Mouse (Mus musculus) C2C12 (cell line): ENCODE results near the gene Foxp1. TPM values are rescaled to one million over a fixed set of nuclear protein-coding genes. Genes with fewer than 3 reads are reported as not detected.

Source experiments
- H3K27me3 ChIP-seq: one replicate; pipeline ENCODE4 v1.6.1; 2011; ENCODE audit not compliant: control insufficient read depth, insufficient read depth, insufficient read length
- H3K36me3 ChIP-seq: one replicate; pipeline ENCODE4 v1.6.1; 2011; ENCODE audit not compliant: control insufficient read depth, insufficient read depth
- H3K4me3 ChIP-seq: one replicate; pipeline ENCODE4 v1.5.1; 2011; ENCODE audit warnings: mild to moderate bottlenecking, control low read depth; ENCODE audit not compliant: poor library complexity, insufficient read depth, severe bottlenecking
- H3K79me2 ChIP-seq: one replicate; pipeline ENCODE4 v1.6.1; 2011; ENCODE audit not compliant: control insufficient read depth, insufficient read depth
- H3K79me3 ChIP-seq: one replicate; pipeline ENCODE4 v1.6.1; 2011; ENCODE audit warnings: low read depth, control low read depth
- H3ac ChIP-seq: one replicate; pipeline ENCODE3; 2011; ENCODE audit warnings: low read depth; ENCODE audit not compliant: control insufficient read depth, insufficient read length
- CEBPB ChIP-seq: IDR thresholded peaks from one replicate; pipeline ENCODE4 v1.6.1; 2011; ENCODE audit warnings: low read depth, mild to moderate bottlenecking, control low read depth, moderate library complexity
- CTCF ChIP-seq: IDR thresholded peaks from one replicate; pipeline ENCODE4 v1.5.1; 2011; ENCODE audit not compliant: control insufficient read depth, insufficient read depth, insufficient read length
- FOSL1 ChIP-seq: IDR thresholded peaks from one replicate; pipeline ENCODE4 v1.8.0; 2011; ENCODE audit warnings: mild to moderate bottlenecking, low read length; ENCODE audit not compliant: poor library complexity, insufficient read depth, severe bottlenecking
- MAX ChIP-seq: IDR thresholded peaks from one replicate; pipeline ENCODE4 v1.6.1; 2011; ENCODE audit warnings: mild to moderate bottlenecking, control low read depth
- MYOD1 ChIP-seq: IDR thresholded peaks from one replicate; pipeline ENCODE4 v1.6.1; 2011; ENCODE audit warnings: low read depth; ENCODE audit not compliant: control insufficient read depth, insufficient read length
- MYOG ChIP-seq: IDR thresholded peaks from one replicate; pipeline ENCODE4 v1.6.1; 2011; ENCODE audit not compliant: control insufficient read depth, insufficient read length; ENCODE audit errors: extremely low read depth
- USF1 ChIP-seq: IDR thresholded peaks from one replicate; pipeline ENCODE4 v1.6.1; 2011; ENCODE audit warnings: low read depth, mild to moderate bottlenecking, control low read depth, moderate library complexity
- polyA plus RNA-seq: library from polyadenylated mRNA; unstranded; fragments of >200 nt; fragmentation: generic; extraction: Trizol; gene quantifications from one replicate; pipeline ENCODE4 v1.2.1, GENCODE M21; 2012; ENCODE audit warnings: missing spikeins

Foxp1 gene
- polyA plus RNA-seq, 1 experiment: 25.9 TPM

DNA sequence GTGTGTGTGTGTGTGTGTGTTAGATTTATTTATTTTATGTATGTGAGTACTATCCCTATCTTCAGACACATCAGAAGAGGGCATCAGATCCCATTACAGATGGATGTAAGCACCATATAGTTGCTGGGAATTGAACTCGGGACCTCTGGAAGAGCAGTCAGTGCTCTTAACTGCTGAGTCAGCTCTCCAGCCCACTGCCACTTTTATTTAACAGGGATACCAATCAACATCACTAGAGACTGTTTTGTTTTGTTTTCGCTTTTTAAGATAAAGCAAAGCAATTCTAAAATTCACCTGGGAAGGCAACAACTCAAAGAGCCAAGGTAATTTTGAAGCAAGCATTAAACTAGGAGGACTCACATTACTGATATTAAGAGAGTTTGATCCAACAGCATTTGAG lies 23.9 kb upstream of the Foxp1 start:
- Histone ChIP-seq H3K79me2 (no peaks in the 10 kb centered on the region), H3ac (no peak overlapping the region), H3K27me3 (no peaks in the 10 kb centered on the region), H3K79me3 (no peaks in the 10 kb centered on the region), H3K36me3 (no peaks in the 10 kb centered on the region), H3K4me3 (no peak overlapping the region)
- TF ChIP-seq CTCF: no peak
- no peak for TF ChIP-seq CEBPB
- no peak for TF ChIP-seq MYOG
- no peak for TF ChIP-seq MYOD1
- TF ChIP-seq FOSL1: no peak
- TF ChIP-seq USF1: no peak
- TF ChIP-seq MAX: no peak

DNA sequence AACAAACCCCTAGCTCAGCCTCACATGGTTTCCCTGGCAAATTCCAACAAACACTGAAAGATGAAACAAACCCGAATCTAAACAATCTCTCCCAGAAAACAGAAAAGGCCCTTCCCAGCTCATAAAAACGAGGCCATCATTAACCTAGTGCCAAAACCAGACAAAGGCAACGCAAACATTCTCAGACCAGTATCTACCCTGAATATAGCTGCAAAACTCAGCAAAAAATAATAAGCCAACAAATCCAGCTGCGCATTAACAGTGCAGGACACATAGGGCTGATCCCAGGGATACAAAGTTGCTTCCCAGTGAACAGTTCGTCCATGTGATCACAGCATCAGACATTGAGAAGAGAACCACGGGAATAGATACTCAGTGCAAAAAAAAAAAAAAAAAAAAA lies 22.9 kb upstream of the Foxp1 start:
- Histone ChIP-seq H3K79me3 (no peaks in the 10 kb centered on the region), H3K79me2 (no peaks in the 10 kb centered on the region), H3K36me3 (no peaks in the 10 kb centered on the region), H3K4me3 (no peak overlapping the region), H3ac (no peak overlapping the region), H3K27me3 (no peaks in the 10 kb centered on the region)
- TF ChIP-seq CEBPB: no peak
- no peak for TF ChIP-seq USF1
- TF ChIP-seq FOSL1: no peak
- no peak for TF ChIP-seq MYOG
- no peak for TF ChIP-seq CTCF
- TF ChIP-seq MYOD1: no peak
- TF ChIP-seq MAX: no peak

DNA sequence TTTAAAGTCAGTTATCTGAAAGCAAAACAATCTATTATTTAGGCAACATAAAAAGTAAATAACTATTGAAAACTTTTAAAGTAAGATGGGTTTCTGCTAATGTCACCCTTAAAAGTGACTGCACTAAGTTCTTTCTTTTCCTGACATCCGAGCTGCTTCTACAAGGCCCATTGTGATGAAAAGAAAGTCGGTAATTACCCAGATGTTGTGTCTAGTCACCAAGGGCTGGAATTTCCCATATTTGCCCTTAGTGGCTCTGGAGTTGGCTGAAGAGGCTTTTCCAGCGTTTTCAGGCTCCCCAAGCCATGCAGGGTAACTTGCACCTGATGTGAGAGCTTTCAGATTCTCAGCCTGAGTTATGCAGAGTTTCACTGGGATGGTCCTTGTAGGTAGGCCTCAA lies 18.6 kb upstream of the Foxp1 start:
- H3ac ChIP-seq: no peak overlapping the region
- no peak overlapping the region for H3K4me3 ChIP-seq
- no peaks in the 10 kb centered on the region for H3K79me2 ChIP-seq
- no peaks in the 10 kb centered on the region for H3K79me3 ChIP-seq
- H3K27me3 ChIP-seq: no peaks in the 10 kb centered on the region
- TF ChIP-seq CTCF (no peak), MAX (no peak), MYOG (no peak), MYOD1 (no peak), CEBPB (no peak), FOSL1 (no peak), USF1 (no peak)
- no peaks in the 10 kb centered on the region for H3K36me3 ChIP-seq

DNA sequence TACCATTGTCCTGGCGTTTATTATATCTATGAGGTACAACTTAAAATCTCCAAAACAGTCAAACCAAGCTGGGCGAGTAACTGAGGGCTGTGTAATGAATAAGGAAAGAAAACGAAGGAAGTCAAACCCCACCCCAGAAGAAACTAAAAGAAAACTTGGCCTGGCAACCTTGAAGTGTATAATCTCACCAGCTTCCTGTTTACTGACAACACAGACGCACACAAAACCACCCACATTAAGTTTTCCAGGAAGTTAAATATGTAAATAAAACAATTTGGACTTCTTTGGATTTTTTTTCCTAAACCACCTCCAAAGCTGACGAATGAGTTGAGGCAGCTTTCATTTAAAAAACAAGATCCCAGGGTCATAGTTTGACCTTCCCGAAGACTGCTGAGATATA lies 18.1 kb upstream of the Foxp1 start:
- H3K79me2 ChIP-seq: no peaks in the 10 kb centered on the region
- TF ChIP-seq MYOG: no peak
- TF ChIP-seq CTCF: no peak
- TF ChIP-seq MYOD1: no peak
- no peak for TF ChIP-seq FOSL1
- no peak for TF ChIP-seq MAX
- TF ChIP-seq CEBPB: no peak
- no peak for TF ChIP-seq USF1

DNA sequence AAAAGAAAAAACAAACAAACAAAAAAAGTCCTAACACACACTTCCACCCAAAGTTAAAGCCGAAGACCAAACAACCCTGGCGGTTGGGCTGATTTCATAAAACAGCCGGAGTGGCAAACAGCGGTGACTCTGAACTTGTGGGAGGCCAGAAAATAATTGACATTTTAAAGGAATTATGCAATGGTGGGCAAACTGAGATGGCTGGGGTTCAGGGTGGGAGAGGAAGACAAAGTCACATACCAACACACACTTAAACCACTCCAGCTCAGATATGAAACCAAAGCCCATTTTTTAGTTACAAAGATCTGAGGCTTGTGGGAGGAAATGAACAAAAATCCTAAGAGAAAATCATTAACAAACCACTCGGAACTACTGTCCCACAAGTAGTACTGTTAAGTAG lies 17.6 kb upstream of the Foxp1 start:
- TF ChIP-seq FOSL1 (no peak), CTCF (no peak), USF1 (no peak), CEBPB (no peak), MYOG (no peak), MAX (no peak), MYOD1 (no peak)
- H3K36me3 ChIP-seq: no peaks in the 10 kb centered on the region
- no peaks in the 10 kb centered on the region for H3K79me2 ChIP-seq
- H3ac ChIP-seq: no peak overlapping the region
- H3K27me3 ChIP-seq: no peaks in the 10 kb centered on the region
- H3K4me3 ChIP-seq: no peak overlapping the region
- no peaks in the 10 kb centered on the region for H3K79me3 ChIP-seq

More for the DNA sequence above, 18.1 kb upstream of the Foxp1 start:
- Histone ChIP-seq H3ac (no peak overlapping the region), H3K4me3 (no peak overlapping the region), H3K36me3 (no peaks in the 10 kb centered on the region), H3K27me3 (no peaks in the 10 kb centered on the region), H3K79me3 (no peaks in the 10 kb centered on the region)
